Mouse (Mus musculus): ENCODE measurements around the gene Tspan15.

DNA sequence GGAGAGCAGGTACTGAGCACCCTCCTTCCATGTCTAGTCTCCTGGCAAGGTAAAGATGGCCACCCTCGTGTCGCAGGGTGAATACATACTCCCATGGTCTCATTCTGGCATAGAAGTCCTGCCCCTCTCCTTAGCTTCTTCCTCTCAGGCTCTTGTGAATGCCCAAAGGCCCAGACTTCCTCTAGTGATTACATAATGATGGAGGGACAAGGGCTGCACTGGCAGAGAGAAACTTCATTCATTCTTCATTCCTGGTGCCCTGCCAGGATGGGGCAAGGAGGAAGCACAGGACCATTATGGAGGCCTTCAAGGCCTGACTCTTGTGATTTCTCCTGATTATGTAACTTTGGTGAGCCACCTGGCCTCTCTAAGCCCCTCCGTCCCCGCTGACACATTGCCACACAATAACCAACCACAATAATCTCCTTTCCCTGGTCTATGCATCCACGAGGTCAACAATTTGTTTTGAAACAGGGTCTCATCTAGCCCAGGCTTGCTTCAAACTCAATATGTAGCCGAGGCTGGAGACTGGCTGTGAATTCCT, 48.5 kb downstream of the Tspan15 start:
- TF ChIP-seq POLR2A (IDR thresholded peaks at IDR 0.05; ENCODE audit: extremely low read depth, insufficient read depth, low read length) = no peak
- no peak for TF ChIP-seq CTCF (IDR thresholded peaks at IDR 0.05; ENCODE audit: low read depth, low read length)
